Mouse (Mus musculus): ENCODE data around the gene Cdc6. TPM values are rescaled to one million over a fixed set of nuclear protein-coding genes. Genes with fewer than 3 reads are reported as not detected.

Cdc6 gene
- polyA plus RNA-seq, 2 experiments = 15.6 to 25.8 TPM

GRCm38 (mm10) chr11:98935123-98935522, 27.5 kb downstream of the Cdc6 start:
- Histone ChIP-seq H3K27ac (replicated peaks; ENCODE audit: low read depth, low read length) (peak overlapping the region; percentile 88), H3K4me1 (ENCODE audit: control insufficient read depth, insufficient read depth, low read length) (peaks cover 83% of the 10 kb centered on the region), H3K36me3 (ENCODE audit: control insufficient read depth, insufficient read depth, low read length) (0 out of 2 replicates have a peak, but pooled peaks cover 3% of the 10 kb centered on the region), H3K4me2 (replicated peaks; ENCODE audit: low read depth, low read length, severe bottlenecking) (no peak overlapping the region), H3K9me3 (ENCODE audit: control insufficient read depth, low read length) (no peaks in the 10 kb centered on the region), H3K27me3 (ENCODE audit: control insufficient read depth, insufficient read depth, low read length) (no peaks in the 10 kb centered on the region), H3K9ac (ENCODE audit: low read depth, low read length, severe bottlenecking) (no peak overlapping the region), H3K4me3 (replicated peaks; ENCODE audit: low read length) (0 out of 2 replicates have a peak overlapping the region, but pooled peaks have one; percentile 7)
- DNase-seq (ENCODE audit: low spot score) (no peak), ATAC-seq (ENCODE audit: low FRiP score, low read depth) (no peak)
- 86% methylated on average over 3 of the region's 3 CpGs for WGBS
- no peak for TF ChIP-seq POLR2A (IDR thresholded peaks at IDR 0.05; ENCODE audit: borderline replicate concordance, extremely low read depth, insufficient read depth, insufficient read length)

- H3K9me3 ChIP-seq (ENCODE audit: control insufficient read depth, low read length) = no peaks in the 10 kb centered on the region
- H3K4me2 ChIP-seq (replicated peaks; ENCODE audit: low read depth, low read length, severe bottlenecking) = peak overlapping the region; percentile 90
- peak overlapping the region; percentile 75 for H3K4me3 ChIP-seq (replicated peaks; ENCODE audit: low read length)
- H3K36me3 ChIP-seq (ENCODE audit: control insufficient read depth, insufficient read depth, low read length) = 0 out of 2 replicates have a peak, but pooled peaks cover 3% of the 10 kb centered on the region
- peak; percentile 52; the same call in 1 of the 2 replicates for TF ChIP-seq POLR2A (IDR thresholded peaks at IDR 0.05; ENCODE audit: borderline replicate concordance, extremely low read depth, insufficient read depth, insufficient read length)
- under 1% methylated on average over 26 of the region's 29 CpGs for WGBS
- H3K9ac ChIP-seq (ENCODE audit: low read depth, low read length, severe bottlenecking) = peak overlapping the region; percentile 59
- ATAC-seq (ENCODE audit: low FRiP score, low read depth) (peak; percentile 42), DNase-seq (ENCODE audit: low spot score) (peak; percentile 87)
- H3K27me3 ChIP-seq (ENCODE audit: control insufficient read depth, insufficient read depth, low read length) = no peaks in the 10 kb centered on the region
- H3K4me1 ChIP-seq (ENCODE audit: control insufficient read depth, insufficient read depth, low read length) = peaks cover 83% of the 10 kb centered on the region
- peak overlapping the region; percentile 88 for H3K27ac ChIP-seq (replicated peaks; ENCODE audit: low read depth, low read length)
Measured at GRCm38 (mm10) chr11:98936170-98936569, 28.6 kb downstream of the Cdc6 start.

- peak; percentile 28 for ATAC-seq (ENCODE audit: low FRiP score, low read depth)
- peaks cover 83% of the 10 kb centered on the region for H3K4me1 ChIP-seq (ENCODE audit: control insufficient read depth, insufficient read depth, low read length)
Measured at GRCm38 (mm10) chr11:98936606-98937409, 29.2 kb downstream of the Cdc6 start.

GRCm38 (mm10) chr11:98937410-98937913, 29.9 kb downstream of the Cdc6 start:
- no peak for TF ChIP-seq POLR2A (IDR thresholded peaks at IDR 0.05; ENCODE audit: borderline replicate concordance, extremely low read depth, insufficient read depth, insufficient read length)
- H3K27me3 ChIP-seq (ENCODE audit: control insufficient read depth, insufficient read depth, low read length) = no peaks in the 10 kb centered on the region
- H3K9me3 ChIP-seq (ENCODE audit: control insufficient read depth, low read length) = no peaks in the 10 kb centered on the region
- H3K4me1 ChIP-seq (ENCODE audit: control insufficient read depth, insufficient read depth, low read length) = peaks cover 83% of the 10 kb centered on the region
- WGBS = 0% methylated on average over 36 of the region's 38 CpGs
- DNase-seq (ENCODE audit: low spot score) = peak; percentile 98
- peak; percentile 89 for ATAC-seq (ENCODE audit: low FRiP score, low read depth)
- H3K9ac ChIP-seq (ENCODE audit: low read depth, low read length, severe bottlenecking) = peak overlapping the region; percentile 75
- peak overlapping the region; percentile 90 for H3K4me2 ChIP-seq (replicated peaks; ENCODE audit: low read depth, low read length, severe bottlenecking)
- H3K4me3 ChIP-seq (replicated peaks; ENCODE audit: low read length) = peak overlapping the region; percentile 75
- peak overlapping the region; percentile 88 for H3K27ac ChIP-seq (replicated peaks; ENCODE audit: low read depth, low read length)
- 0 out of 2 replicates have a peak, but pooled peaks cover 3% of the 10 kb centered on the region for H3K36me3 ChIP-seq (ENCODE audit: control insufficient read depth, insufficient read depth, low read length)

More at GRCm38 (mm10) chr11:98936606-98937409, 29.2 kb downstream of the Cdc6 start:
- Histone ChIP-seq H3K4me2 (replicated peaks; ENCODE audit: low read depth, low read length, severe bottlenecking) (peak overlapping the region; percentile 90), H3K9me3 (ENCODE audit: control insufficient read depth, low read length) (no peaks in the 10 kb centered on the region), H3K36me3 (ENCODE audit: control insufficient read depth, insufficient read depth, low read length) (0 out of 2 replicates have a peak, but pooled peaks cover 3% of the 10 kb centered on the region), H3K4me3 (replicated peaks; ENCODE audit: low read length) (peak overlapping the region; percentile 75), H3K27ac (replicated peaks; ENCODE audit: low read depth, low read length) (peak overlapping the region; percentile 88), H3K27me3 (ENCODE audit: control insufficient read depth, insufficient read depth, low read length) (no peaks in the 10 kb centered on the region), H3K9ac (ENCODE audit: low read depth, low read length, severe bottlenecking) (peak overlapping the region; percentile 59)
- no peak for DNase-seq (ENCODE audit: low spot score)
- 1% methylated on average over 23 of the region's 23 CpGs for WGBS
- TF ChIP-seq POLR2A (IDR thresholded peaks at IDR 0.05; ENCODE audit: borderline replicate concordance, extremely low read depth, insufficient read depth, insufficient read length) = no peak

GRCm38 (mm10) chr11:98937914-98938694, 30.5 kb downstream of the Cdc6 start:
- no peak for DNase-seq (ENCODE audit: low spot score)
- Histone ChIP-seq H3K9ac (ENCODE audit: low read depth, low read length, severe bottlenecking) (peak overlapping the region; percentile 75), H3K4me3 (replicated peaks; ENCODE audit: low read length) (peak overlapping the region; percentile 75), H3K27ac (replicated peaks; ENCODE audit: low read depth, low read length) (peak overlapping the region; percentile 88), H3K36me3 (ENCODE audit: control insufficient read depth, insufficient read depth, low read length) (0 out of 2 replicates have a peak, but pooled peaks cover 3% of the 10 kb centered on the region), H3K27me3 (ENCODE audit: control insufficient read depth, insufficient read depth, low read length) (no peaks in the 10 kb centered on the region), H3K9me3 (ENCODE audit: control insufficient read depth, low read length) (no peaks in the 10 kb centered on the region), H3K4me2 (replicated peaks; ENCODE audit: low read depth, low read length, severe bottlenecking) (peak overlapping the region; percentile 90), H3K4me1 (ENCODE audit: control insufficient read depth, insufficient read depth, low read length) (peaks cover 83% of the 10 kb centered on the region)
- no peak for TF ChIP-seq POLR2A (IDR thresholded peaks at IDR 0.05; ENCODE audit: borderline replicate concordance, extremely low read depth, insufficient read depth, insufficient read length)
- ATAC-seq (ENCODE audit: low FRiP score, low read depth) = peak; percentile 1; the same call in 1 of the 2 replicates
- WGBS = under 1% methylated on average over 34 of the region's 39 CpGs
